Mouse (Mus musculus): ENCODE results near the gene Cyp2c55. TPM values are rescaled to one million over a fixed set of nuclear protein-coding genes. Genes with fewer than 3 reads are reported as not detected.

Cyp2c55 gene
- polyA plus RNA-seq, 1 experiment from 2014 or later = 1.1 TPM

DNA sequence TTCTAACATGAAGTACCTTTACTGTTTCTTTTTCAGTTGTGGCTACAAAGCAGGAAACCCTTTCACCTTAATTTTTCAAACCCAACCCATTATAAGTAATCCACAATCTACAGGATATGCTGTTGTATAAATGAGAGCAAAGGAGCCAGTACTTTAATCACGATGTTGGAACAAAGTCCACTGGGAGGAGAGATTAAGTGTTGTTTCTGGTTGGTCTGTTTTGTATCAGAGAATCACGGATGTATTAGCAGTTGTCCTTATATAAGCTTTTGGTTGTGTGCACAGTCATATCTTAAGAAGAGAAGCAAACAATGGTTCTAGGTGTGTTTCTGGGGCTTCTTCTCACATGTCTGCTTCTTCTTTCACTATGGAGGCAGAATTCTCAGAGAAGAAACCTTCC is 53.9 kb downstream of the Cyp2c55 start, which contains the start of gene Cyp2c65:
Gene Cyp2c65, plus strand, starts transcription at position 297 of the 400 bp plus-strand sequence.
- Histone ChIP-seq H3K36me3 (ENCODE audit: control insufficient read depth, insufficient read depth, low read length) (no peaks in the 10 kb centered on the region), H3K4me2 (ENCODE audit: low read depth, low read length) (no peak within 1 kb of the TSS), H3K9ac (ENCODE audit: low read depth, low read length) (no peak within 1 kb of the TSS), H3K27me3 (replicated peaks; ENCODE audit: control insufficient read depth, insufficient read depth, low read length) (no peaks in the 10 kb centered on the region), H3K4me3 (ENCODE audit: low read length) (no peak within 1 kb of the TSS), H3K9me3 (ENCODE audit: control insufficient read depth, low read length) (no peaks in the 10 kb centered on the region), H3K27ac (ENCODE audit: low read length) (no peak within 1 kb of the TSS), H3K4me1 (ENCODE audit: control insufficient read depth, insufficient read depth, low read length) (no peaks in the 10 kb centered on the region)
- 32% methylated on average over 2 of the region's 2 CpGs for WGBS
- ATAC-seq = peak; percentile 76

Small RNAs within 50 kb of the gene (microRNA-seq; reads per million reads assigned to microRNA genes)
- gene Gm23800 = not detected

Other genes with a start within 250 kb of the Cyp2c55 start
- 5.3 and 5.9 TPM in 2 replicates for gene Noc3l, start 187.8 kb upstream of the Cyp2c55 start, polyA plus RNA-seq (2015; fragmentation: Nextera tagmentation; extraction: Ambion mirVana)
- gene Tbc1d12, start 170.4 kb upstream of the Cyp2c55 start, polyA plus RNA-seq (2015; fragmentation: Nextera tagmentation; extraction: Ambion mirVana) = 1.0 TPM in 2 replicates
- gene Hells, start 76.1 kb upstream of the Cyp2c55 start, polyA plus RNA-seq (2015; fragmentation: Nextera tagmentation; extraction: Ambion mirVana) = 29.6 and 37.8 TPM in 2 replicates
- 13.6 and 14.8 TPM in 2 replicates for gene Cyp2c65, start 54.0 kb downstream of the Cyp2c55 start, polyA plus RNA-seq (2015; fragmentation: Nextera tagmentation; extraction: Ambion mirVana)
- gene Cyp2c66, start 106.9 kb downstream of the Cyp2c55 start, polyA plus RNA-seq (2015; fragmentation: Nextera tagmentation; extraction: Ambion mirVana) = 2.2 and 2.8 TPM in 2 replicates

All from intestine, embryonic 16.5 days (tissue).